Mouse (Mus musculus): ENCODE results near the gene Kcnj1. TPM values are rescaled to one million over a fixed set of nuclear protein-coding genes. Genes with fewer than 3 reads are reported as not detected.

The Kcnj1 gene
- not detected in 2 replicates for polyA plus RNA-seq (2012)

DNA sequence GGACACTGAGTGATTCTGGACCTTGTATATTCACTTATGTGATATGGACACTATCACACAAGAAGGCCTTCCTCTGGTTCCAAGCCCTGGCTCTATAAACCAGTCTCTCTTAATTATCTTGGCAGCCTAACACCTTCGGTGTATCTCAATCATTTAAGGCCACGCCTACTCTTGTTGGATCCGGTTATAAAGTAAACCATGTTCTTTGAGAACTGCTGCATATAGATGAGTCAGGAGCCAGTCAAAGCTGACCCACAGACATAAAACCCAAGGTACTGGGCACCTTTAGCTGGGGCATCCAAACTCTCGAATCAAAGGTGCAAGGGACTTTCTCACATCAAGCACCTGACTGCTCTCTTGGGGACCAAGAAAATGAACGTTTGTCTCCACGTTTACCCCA is at the start of gene Kcnj1:
Kcnj1 (plus strand) TSS at position 292 of the 400 bp plus-strand sequence.
- no peak for TF ChIP-seq GATA1 (IDR thresholded peaks at IDR 0.05; ENCODE audit: low read length)

DNA sequence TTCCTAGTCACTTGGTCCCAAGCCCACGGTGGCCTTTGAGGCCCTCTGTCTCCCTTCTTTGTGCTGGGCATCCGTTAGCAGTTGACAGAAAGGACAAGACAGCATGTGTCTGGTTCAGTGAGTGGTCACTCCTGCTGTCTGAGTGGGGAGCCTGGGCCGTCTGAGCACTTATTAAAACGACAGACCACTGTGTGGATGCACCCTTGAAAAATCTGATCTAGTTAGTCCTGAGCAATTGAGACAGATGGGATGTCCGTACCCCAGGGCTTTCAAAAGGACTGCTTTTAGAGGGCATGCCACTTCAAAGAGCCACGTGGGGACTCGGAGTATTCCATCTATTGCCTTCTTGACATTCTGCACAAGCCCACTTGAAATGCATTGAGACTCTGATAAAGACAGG is 48.7 kb upstream of the Kcnj1 start:
- TF ChIP-seq GATA1 (IDR thresholded peaks at IDR 0.05; ENCODE audit: low read length) = no peak

DNA sequence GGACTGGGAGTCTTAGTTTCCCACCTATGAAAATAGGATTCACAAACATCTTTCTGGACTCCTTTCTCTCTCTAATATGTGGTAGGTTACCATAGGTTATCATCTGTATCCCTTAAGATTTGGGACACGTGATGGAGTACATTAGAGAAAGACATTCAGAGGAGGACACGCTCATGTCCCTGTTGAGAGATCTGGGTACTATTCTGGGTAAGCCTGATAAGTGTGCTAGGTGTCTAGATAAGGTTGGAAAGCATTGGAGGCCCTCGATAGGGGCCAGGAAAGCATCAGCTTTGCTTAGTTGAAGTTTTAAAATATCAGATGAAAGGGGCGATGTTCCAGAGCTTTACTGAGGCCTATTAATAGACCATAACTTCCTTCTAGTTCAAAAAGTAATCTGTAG is 43.5 kb upstream of the Kcnj1 start:
- TF ChIP-seq GATA1 (IDR thresholded peaks at IDR 0.05; ENCODE audit: low read length) = no peak

DNA sequence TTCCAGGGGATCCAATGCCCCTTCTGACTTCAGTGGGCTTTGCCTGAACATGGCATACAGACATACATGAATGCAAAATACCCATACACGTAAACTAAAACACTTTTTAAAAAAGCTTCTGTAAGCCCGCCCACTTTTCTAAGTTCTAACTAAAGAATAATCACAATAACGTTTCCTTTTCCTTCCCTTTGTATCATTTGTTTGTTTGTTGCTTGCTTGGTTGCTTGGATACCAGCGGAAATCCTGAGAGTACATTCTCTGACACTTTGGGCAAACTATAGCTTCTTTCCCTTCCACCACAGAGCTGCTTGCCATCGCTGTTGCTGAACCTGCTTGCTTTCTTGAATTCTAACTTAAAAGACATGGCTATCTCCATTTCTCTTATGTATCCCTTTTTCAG is 41.1 kb upstream of the Kcnj1 start:
- TF ChIP-seq GATA1 (IDR thresholded peaks at IDR 0.05; ENCODE audit: low read length) = no peak

DNA sequence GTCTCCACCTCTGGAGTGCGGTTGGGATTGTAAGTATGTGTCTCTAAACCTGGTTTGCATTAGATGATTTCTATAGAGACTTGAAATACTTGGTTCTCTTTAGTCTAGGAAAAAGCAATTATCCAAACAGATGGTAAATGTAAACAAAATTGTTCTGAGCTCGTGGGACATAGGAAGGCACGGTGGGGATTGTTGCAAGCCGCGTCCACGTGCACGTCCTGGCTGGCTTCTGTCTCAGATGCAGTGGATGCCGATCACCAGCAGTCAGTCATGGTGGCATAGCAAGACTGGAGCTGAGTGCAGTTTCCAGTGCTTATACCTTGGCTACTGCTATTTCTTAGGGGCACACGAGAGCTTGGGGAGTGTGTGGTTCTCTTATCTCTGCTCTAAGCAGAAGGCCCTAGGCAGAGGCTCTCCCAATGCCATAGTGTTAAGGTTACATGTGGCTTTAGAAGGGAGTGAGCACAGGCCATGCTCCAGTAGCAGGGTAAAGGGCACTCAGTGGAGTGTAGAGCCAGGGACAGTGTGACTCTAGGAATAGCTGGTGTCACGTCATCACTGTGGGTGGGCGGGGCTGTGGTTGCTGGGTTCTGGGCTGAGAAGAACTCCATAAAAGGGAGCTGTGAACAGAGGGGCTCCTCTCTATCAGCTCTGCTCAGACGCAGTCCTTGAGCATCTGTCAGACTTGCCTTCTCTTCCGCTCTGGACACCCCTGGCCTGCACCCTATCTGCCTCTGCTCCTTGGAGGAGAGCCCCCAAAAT is 36.7 kb upstream of the Kcnj1 start:
- TF ChIP-seq GATA1 (IDR thresholded peaks at IDR 0.05; ENCODE audit: low read length) = no peak

DNA sequence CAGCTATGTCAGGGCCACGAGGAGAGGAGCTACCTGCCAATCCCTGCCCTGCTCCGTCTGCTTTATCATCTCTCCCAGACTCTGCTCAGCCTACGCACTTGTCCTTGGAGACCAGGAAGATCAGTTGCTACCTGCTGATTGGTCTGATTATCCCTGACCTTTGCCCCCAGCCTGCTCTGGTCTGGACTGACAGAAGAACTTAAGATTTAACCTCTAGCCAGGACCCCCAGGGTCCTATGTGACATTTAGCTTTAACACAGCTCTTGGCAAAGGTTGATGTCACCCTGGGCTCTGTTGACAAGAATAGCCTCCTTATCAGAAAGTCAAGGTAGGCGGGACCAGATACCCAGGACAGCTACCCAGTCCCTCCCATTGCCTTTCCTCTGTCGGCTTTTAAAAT is 31.5 kb upstream of the Kcnj1 start:
- no peak for TF ChIP-seq GATA1 (IDR thresholded peaks at IDR 0.05; ENCODE audit: low read length)

DNA sequence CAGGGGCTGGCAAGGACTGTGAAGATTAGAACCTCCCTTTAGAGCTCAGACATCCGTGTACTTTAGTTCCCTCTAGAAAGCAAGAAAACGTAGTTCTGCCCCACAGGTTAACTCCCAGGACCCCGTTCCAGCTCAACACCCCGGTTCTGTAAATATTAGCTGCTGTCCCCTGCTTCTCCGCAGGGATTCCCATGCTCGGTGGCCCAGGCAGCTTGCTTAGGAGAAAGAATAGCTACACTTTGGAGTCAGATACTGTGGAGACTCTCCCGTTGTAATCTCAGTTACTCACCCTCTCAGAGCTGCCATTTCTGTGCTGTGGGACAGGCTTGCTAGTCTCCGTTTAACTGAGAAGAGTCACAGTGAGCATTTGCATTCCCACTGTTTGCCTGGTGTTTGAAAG is 29.4 kb upstream of the Kcnj1 start:
- no peak for TF ChIP-seq GATA1 (IDR thresholded peaks at IDR 0.05; ENCODE audit: low read length)

DNA sequence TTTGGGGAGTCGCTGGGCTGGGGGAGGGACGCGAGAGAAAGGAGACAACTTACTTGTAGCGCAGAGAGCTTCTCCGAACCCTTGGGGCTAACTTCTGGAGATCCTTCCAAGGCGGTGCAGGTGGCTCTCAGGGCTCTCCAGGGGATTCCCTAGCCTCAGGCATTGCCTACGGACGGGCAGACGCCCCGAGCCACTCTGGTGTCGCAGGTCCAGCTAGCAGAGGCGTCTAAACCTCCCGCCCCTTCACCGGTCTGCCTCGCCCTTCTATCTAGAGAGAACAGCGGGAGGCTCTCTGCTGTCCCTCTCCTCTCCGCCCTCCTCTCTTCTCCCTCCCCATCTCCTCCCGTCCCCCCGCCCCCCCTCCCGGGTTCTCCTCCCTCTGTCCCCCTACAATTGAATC is 28.2 kb upstream of the Kcnj1 start, which contains the start of gene Kcnj5:
Kcnj5 (minus strand) TSS at position 300 of the 400 bp plus-strand sequence.
- no peak for TF ChIP-seq GATA1 (IDR thresholded peaks at IDR 0.05; ENCODE audit: low read length)

DNA sequence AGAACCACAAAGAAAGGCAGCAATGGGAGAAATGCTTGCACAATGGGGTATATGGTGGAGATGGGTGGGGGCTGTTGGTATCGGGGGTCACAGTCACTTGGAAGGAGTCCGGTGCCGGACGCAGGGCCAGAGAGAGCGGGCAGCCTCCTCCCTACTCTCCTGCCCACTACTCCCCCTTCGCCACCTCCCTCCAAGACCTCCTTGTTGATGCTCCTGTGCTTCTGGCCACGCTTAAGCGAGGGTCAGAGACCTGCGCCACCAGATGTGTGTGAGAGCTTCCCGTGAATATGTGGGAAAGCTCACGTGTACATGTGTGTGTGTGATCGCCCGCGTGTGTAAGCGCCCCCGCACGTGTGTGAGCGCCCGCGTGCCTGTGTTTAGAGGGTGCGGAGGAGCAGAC is 27.8 kb upstream of the Kcnj1 start:
- no peak for TF ChIP-seq GATA1 (IDR thresholded peaks at IDR 0.05; ENCODE audit: low read length)

DNA sequence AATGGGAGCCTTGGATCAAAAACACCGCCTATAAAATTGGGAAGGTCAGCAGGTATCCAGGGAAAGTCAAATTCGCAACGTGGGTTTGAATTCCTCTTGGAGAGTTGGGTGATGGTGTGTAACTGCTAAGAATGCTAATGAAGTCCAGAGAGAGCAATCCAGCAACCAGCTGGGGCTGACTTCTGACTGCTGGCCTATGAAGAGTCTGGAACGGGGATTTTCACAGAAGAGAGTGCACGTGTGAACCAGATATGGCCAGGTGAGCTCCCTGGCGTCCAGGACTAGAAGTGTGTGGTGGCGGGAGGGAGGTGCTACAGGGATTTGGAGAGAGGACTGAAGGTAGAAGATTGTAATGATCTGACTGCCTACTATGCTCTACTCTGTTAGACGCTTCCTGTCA is 24.2 kb upstream of the Kcnj1 start:
- TF ChIP-seq GATA1 (IDR thresholded peaks at IDR 0.05; ENCODE audit: low read length) = no peak

DNA sequence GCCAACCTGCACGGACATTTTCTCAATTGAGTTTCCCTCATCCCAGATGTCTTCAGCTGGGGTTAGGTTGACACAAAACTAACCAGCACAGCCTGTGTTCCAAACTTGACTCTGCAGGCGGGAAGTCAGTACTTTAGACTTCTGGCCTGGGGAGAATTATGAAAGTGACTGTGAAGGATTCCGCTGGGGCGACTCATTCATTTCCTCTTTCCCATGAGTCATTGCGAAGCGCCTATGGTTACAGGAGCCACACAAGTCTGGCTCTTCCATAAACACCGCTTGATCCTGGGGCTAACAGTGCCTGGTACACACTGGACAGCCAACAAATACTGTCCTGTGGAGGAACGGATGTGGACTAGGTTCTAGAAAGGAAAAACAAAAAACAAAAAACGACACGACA is 22.9 kb upstream of the Kcnj1 start:
- TF ChIP-seq GATA1 (IDR thresholded peaks at IDR 0.05; ENCODE audit: low read length) = no peak

DNA sequence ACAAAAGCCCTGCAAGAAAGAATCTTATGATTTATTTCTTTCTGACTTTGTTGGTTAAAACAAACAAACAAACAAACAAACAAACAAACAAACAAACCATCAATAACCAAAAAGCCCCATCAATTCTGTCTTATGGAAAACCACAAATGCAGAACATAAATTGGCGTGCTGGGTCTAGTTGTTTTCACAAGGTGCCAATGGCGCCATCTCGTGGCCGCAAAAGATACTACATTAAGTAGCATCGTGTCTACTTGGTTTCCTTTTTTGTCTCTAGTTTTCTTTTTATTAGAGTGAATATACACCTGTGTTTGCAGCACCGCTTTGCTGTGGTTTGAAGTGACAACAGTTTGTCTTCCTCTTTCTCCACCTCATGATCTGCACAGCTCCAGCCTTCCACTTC is 22.0 kb upstream of the Kcnj1 start:
- no peak for TF ChIP-seq GATA1 (IDR thresholded peaks at IDR 0.05; ENCODE audit: low read length)

DNA sequence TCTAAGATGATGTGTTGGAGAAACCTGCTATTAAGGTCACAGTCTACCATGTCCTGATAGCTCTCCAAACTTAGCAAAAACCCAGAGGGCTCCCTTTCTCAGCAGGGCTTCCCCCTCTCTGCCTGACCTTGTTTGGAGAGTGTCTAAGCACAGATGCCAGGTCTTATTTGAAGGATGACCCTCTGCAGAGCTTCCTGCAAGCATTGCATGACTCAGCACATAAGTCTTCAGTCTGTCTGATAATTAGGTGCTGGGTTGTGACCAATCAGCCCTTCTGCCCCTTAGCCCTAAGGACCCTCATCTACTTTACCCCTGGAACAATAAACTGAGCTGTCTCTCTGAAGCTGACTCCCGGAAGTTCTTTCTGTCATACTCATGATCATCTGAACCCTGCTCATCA is 11.5 kb upstream of the Kcnj1 start:
- TF ChIP-seq GATA1 (IDR thresholded peaks at IDR 0.05; ENCODE audit: low read length) = no peak

DNA sequence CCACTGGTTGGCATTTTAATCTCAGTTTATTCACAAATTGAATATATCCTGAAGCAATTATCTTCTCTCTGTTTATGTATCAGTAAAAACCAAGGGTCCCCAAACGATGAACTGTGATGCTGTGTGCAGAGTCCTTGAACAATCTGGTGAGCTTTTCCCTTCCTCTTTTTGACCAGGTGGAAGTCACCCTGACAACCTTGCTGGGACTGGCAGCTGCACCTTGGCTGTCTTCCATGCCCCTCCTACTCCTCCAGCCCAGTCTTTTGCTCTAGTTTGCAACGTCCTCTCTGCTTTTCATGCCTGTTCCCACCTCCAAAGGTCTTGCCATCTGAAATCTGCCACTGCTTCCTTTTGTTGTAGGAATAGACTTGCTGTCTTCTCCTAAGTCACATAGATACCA is 3.5 kb upstream of the Kcnj1 start:
- TF ChIP-seq GATA1 (IDR thresholded peaks at IDR 0.05; ENCODE audit: low read length) = no peak

DNA sequence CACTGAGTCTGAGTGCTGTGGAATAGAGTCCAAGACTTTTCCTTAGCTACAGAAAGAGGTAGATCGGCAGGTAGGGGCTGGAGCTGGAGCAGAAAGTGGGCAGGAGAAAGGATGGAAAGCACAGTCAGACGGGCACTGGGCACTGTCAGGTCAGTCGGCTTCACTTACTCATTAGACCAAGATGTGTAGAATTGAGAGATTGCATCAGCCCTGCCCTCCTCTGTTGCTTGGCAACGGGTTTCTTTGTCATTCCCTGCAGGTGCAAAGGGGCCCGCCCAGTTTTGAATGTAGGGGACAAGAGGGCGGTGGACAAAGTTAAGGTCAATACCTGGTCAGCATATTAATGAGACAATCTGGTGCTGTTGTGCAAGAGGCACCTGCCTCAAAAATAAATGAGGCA is 2.9 kb upstream of the Kcnj1 start:
- TF ChIP-seq GATA1 (IDR thresholded peaks at IDR 0.05; ENCODE audit: low read length) = no peak

DNA sequence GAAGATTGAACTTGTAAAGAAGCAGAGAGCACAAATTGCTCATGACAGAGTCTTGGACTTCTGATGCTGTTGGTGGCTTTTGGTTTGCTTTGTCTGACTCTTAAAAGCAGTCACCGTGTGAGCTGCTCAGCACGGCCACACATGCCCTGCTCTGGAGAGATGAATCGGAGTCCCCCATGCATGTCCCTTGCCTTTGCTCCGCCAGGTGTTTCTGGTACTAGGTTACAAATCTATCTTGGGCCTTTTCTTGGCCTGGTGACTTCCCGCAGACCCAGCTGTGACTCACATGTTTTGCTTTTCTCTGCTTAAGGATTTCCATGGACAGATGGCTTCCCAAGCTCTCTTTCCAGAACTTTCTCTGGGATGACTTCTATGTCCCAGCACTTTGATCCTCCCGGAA is 1.4 kb downstream of the Kcnj1 start:
- TF ChIP-seq GATA1 (IDR thresholded peaks at IDR 0.05; ENCODE audit: low read length) = no peak

DNA sequence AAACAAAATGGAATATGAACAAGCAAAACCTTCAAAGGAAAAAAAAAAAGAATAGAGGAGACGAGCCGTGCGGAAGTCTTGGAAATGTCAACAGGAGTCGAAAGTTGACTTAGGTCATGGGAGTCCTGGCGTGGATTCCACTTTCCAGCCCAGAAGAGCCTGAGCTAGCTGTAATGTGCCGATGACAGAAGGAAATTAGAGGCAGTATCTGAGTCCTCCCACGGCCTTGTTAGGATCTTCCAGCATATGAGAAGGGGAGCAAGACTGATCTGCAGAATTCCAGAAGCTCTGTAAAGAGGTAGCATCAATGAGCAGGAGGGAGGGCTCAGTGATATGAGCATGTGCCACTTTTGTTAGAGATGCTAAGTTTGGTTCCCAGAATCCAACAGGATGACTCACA is 3.7 kb downstream of the Kcnj1 start:
- no peak for TF ChIP-seq GATA1 (IDR thresholded peaks at IDR 0.05; ENCODE audit: low read length)
